ENCODE assay signal across 9 mouse cellular contexts in the genomic region with DNA sequence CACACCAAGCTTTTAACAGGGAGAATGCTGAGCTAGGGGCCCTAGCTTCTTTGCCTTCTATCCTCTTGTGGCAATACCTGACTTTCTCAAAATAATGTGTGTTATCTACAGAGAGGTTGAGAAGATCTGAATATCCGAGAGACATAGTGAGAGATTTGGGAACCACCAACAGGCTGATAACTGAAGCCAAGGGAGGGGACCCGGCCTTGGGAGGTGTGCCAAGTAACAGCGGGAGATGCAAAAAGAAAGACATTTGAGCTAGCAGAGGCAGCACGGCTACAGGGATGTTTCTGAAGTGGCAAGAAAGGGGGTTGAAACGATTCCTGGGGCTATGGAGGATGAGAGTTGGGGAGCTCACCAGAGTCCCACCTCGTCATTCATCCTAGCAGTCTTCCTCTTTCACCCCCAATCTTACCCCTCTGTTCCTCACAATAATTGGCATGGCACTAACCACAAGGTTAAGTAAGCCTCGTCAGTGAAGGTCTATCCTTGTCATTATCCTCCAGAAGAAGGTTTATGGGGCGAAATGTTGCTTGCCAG. TPM values are rescaled to one million over a fixed set of nuclear protein-coding genes. Genes with fewer than 3 reads are reported as not detected.
DNase-seq lines count a peak whose midpoint lies in the region; ATAC-seq lines count a peak whose summit lies in the region.
"Had no signal": no experiment of that assay in that cellular context is flagged by ENCODE, and none has a peak within 500 bp of the region (broad histone marks: within the 10 kb centered on the region; RNA-seq: fewer than 3 reads in every experiment).

No protein-coding gene starts in this region.

- no peak overlapping the region for H3K4me2 ChIP-seq in hindbrain, embryonic 15.5 days
- no peak overlapping the region for H3K4me2 ChIP-seq in hindbrain, embryonic 13.5 days
- H3K4me2 ChIP-seq: midbrain, embryonic 12.5 days had no signal

- peak; percentile 44 for DNase-seq in ZHBTc4 (ENCODE audit: low read depth, low spot score)
- peak; percentile 63 for DNase-seq in gastrocnemius, postnatal 25 days
- peak; percentile 45 for DNase-seq in kidney, postnatal 14 days
- no peak for DNase-seq in spleen, adult 18-20 months
- DNase-seq in urinary bladder, postnatal 4 days (ENCODE audit: low spot score in 2 of 2), result no peak
- DNase-seq in layer of hippocampus, adult 9-11 months, result no peak

- ATAC-seq in hindbrain, embryonic 15.5 days (ENCODE audit: low FRiP score, low read depth), result no peak
- no peak for ATAC-seq in hindbrain, embryonic 13.5 days (ENCODE audit: low FRiP score)

- no peak overlapping the region for H3K9ac ChIP-seq in hindbrain, embryonic 15.5 days
- H3K9ac ChIP-seq in hindbrain, embryonic 13.5 days, result no peak overlapping the region
- H3K9ac ChIP-seq: midbrain, embryonic 12.5 days had no signal

- H3K4me3 ChIP-seq in hindbrain, embryonic 15.5 days, result no peak overlapping the region
- no peak overlapping the region for H3K4me3 ChIP-seq in hindbrain, embryonic 13.5 days
- H3K4me3 ChIP-seq: midbrain, embryonic 12.5 days had no signal

- no peaks in the 10 kb centered on the region for H3K36me3 ChIP-seq in hindbrain, embryonic 15.5 days
- no peaks in the 10 kb centered on the region for H3K36me3 ChIP-seq in hindbrain, embryonic 13.5 days
- H3K36me3 ChIP-seq: midbrain, embryonic 12.5 days had no signal

- H3K27ac ChIP-seq in hindbrain, embryonic 15.5 days (replicated peaks), result peak overlapping the region; percentile 76; the same call in 1 of the 2 replicates
- no peak overlapping the region for H3K27ac ChIP-seq in hindbrain, embryonic 13.5 days
- H3K27ac ChIP-seq: midbrain, embryonic 12.5 days had no signal

- no peaks in the 10 kb centered on the region for H3K27me3 ChIP-seq in hindbrain, embryonic 15.5 days
- H3K27me3 ChIP-seq in hindbrain, embryonic 13.5 days, result peaks cover 19% of the 10 kb centered on the region

- H3K9me3 ChIP-seq in hindbrain, embryonic 15.5 days, result no peaks in the 10 kb centered on the region
- no peaks in the 10 kb centered on the region for H3K9me3 ChIP-seq in hindbrain, embryonic 13.5 days
- H3K9me3 ChIP-seq: midbrain, embryonic 12.5 days had no signal

- WGBS in hindbrain, embryonic 15.5 days, result 22% methylated on average over 8 of the region's 8 CpGs
- 20% methylated on average over 8 of the region's 8 CpGs for WGBS in hindbrain, embryonic 13.5 days

- peaks cover 29% of the 10 kb centered on the region for H3K4me1 ChIP-seq in hindbrain, embryonic 15.5 days (replicated peaks)
- H3K4me1 ChIP-seq in hindbrain, embryonic 13.5 days (replicated peaks), result peaks cover 23% of the 10 kb centered on the region

RNA-seq across cellular contexts. Expression of a gene that starts 3.2 kb away (rescaled TPM):
- polyA plus RNA-seq in hindbrain, embryonic 15.5 days (2015; fragmentation: Nextera tagmentation; extraction: Ambion mirVana), result 26.5 and 27.4 TPM in 2 replicates
- 20.4 and 20.7 TPM in 2 replicates for polyA plus RNA-seq in hindbrain, embryonic 13.5 days (2015; fragmentation: Nextera tagmentation; extraction: Ambion mirVana)
- total RNA-seq in gastrocnemius, postnatal 25 days (2021), result 10 to 100 TPM; 17.8 to 18.9 TPM

RNA-seq across cellular contexts. Expression of a gene that starts 16.4 kb away (rescaled TPM):
- polyA plus RNA-seq in hindbrain, embryonic 15.5 days (2015; fragmentation: Nextera tagmentation; extraction: Ambion mirVana), result 96.5 and 98.8 TPM in 2 replicates
- polyA plus RNA-seq in hindbrain, embryonic 13.5 days (2015; fragmentation: Nextera tagmentation; extraction: Ambion mirVana), result 84.8 and 94.9 TPM in 2 replicates
- total RNA-seq in gastrocnemius, postnatal 25 days (2021), result 10 to 100 TPM; 31.8 to 51.8 TPM

RNA-seq across cellular contexts. Expression of a gene that starts 24.1 kb away (rescaled TPM):
- polyA plus RNA-seq in hindbrain, embryonic 15.5 days (2015; fragmentation: Nextera tagmentation; extraction: Ambion mirVana), result 118 and 124 TPM in 2 replicates
- 110 and 115 TPM in 2 replicates for polyA plus RNA-seq in hindbrain, embryonic 13.5 days (2015; fragmentation: Nextera tagmentation; extraction: Ambion mirVana)
- total RNA-seq in gastrocnemius, postnatal 25 days (2021), result 10 to 100 TPM; 31.8 to 36.4 TPM

RNA-seq across cellular contexts. Expression of a gene that starts 30.9 kb away (rescaled TPM):
- 8.5 and 9.5 TPM in 2 replicates for polyA plus RNA-seq in hindbrain, embryonic 15.5 days (2015; fragmentation: Nextera tagmentation; extraction: Ambion mirVana)
- polyA plus RNA-seq in hindbrain, embryonic 13.5 days (2015; fragmentation: Nextera tagmentation; extraction: Ambion mirVana), result 7.0 and 7.7 TPM in 2 replicates
- under 1 TPM in 1 of 2 experiments, not detected in 1; 0.48 TPM for total RNA-seq in gastrocnemius, postnatal 25 days (2021)

RNA-seq across cellular contexts. Expression of a gene that starts 49.4 kb away (rescaled TPM):
- 1.0 and 1.2 TPM in 2 replicates for polyA plus RNA-seq in hindbrain, embryonic 15.5 days (2015; fragmentation: Nextera tagmentation; extraction: Ambion mirVana)
- 1.3 TPM in 2 replicates for polyA plus RNA-seq in hindbrain, embryonic 13.5 days (2015; fragmentation: Nextera tagmentation; extraction: Ambion mirVana)
- total RNA-seq in gastrocnemius, postnatal 25 days (2021), result under 1 TPM; 0.21 to 0.28 TPM

Comparison
In these comparisons a context has a peak if more than half of its experiments do, and no peak if none do; other contexts are left out.
1. DNase-seq: peak in ZHBTc4 (single experiment), gastrocnemius, postnatal 25 days (single experiment) and kidney, postnatal 14 days (single experiment); none in spleen, adult 18-20 months (0 of 2), urinary bladder, postnatal 4 days (0 of 2) and layer of hippocampus, adult 9-11 months (single experiment).